Mouse (Mus musculus): ENCODE results near the gene Atf4.

Gene Atf4

DNA sequence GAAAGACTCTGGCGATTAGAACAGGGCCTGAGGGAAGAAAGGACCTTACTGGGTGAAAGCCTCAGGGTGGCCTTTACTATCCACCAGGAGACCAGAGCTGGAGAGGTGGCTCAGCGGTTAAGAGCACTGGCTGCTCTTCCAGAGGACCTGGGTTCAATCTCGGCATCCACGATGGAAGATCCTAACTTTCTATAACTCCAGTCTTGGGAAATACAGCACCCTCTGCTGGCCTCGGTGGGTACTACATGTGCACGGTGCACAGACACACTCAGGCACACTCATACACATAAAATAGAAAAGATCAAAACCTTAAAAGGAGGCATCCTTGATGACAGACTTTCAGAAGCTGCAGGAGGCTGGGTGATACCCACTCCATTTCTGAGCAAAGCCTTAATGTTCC is 25.7 kb downstream of the Atf4 start:
- peak; percentile 82 for DNase-seq (ENCODE audit: low read depth, low spot score)

DNA sequence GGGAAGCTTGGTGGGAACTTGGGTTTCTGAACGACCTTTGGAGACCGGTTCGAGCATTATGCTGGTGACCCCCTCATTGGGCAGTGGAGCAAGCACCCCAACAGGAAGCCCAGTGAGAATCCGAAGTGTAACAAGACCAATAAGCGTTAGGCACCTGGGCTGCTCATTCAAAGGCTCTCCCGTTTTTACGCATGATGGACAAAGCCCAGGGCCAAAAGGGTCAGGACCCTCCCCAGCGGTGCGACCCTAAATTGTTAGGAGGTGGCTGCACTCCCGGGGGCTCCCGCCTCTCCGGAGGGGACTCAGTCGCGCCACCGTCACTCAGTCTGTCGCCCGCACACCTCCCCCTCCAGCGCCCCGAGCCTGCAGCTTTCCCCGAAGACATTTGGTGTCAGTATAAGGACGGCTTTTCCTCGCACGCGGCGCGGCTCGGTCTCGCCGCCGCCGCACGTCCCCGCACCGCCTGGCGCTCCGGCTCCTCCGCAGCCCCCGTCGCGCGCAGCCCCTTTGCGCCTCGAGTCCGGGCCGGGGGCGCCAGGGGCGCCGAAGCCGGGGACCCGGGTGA is 31.9 kb downstream of the Atf4 start, which contains the start of gene Cacna1i:
Gene Cacna1i (plus strand): TSS at position 388 of the 565 bp plus-strand sequence.
- peak; percentile 21 for DNase-seq (ENCODE audit: low read depth, low spot score)

DNA sequence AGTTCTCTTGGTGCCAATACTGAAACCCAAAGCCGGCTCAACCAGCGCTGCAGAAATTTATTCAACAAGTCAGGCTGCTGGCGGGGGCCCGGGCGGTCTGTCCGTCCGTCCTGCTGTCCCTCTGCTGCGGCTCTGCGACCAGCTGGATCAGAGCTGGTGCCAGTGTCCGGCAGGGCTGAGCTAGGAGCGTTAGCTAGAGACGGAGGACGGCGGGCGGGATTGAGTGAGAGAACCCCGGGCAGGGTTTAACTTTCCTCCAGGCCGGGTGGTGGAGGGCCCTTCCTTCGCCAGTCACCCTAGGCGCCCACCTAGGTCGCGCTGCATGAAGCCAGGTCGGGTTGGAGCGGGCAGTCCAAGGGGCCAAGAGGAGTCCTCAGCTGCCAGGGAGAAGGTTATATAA is 33.1 kb downstream of the Atf4 start:
- no peak for DNase-seq (ENCODE audit: low read depth, low spot score)

DNA sequence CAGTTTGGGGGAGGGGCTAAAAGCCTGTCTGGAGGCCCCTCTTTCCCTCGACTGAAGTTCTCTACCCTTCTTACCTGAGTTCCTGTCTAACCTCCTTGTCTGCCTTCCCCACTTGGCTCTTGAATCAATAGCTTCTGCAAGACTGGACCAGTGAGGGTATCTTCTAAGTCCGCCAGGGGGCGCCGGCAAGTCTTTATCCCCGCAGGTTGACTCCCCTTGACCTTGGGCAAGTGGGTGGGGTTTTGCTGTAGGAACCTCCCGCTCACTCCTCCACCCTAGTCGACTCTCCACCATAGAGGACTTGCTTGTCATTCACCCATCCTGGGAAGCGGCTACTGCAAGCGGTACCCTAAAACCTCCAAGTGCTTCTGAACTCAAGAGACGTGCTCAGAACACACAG is 34.5 kb downstream of the Atf4 start:
- peak; percentile 97 for DNase-seq (ENCODE audit: low read depth, low spot score)

DNA sequence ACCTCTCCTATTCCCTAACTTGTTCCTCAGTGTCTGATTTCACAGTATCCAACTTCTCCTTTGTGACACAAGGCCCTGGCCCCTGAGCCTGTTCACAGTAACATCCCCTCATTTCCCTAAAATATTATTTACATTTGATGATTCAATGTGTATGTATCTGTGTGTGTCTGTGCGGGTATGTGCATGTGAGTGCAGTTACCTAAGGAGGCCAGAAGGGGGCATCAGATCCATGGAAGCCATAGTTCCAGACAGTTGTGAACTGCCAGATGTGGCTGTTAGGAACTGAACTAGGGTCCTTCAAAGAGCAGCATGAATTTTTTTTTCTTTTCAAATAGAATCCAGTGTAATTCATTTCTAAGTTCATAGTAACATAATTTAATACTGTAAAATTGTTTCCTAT is 42.2 kb downstream of the Atf4 start:
- peak; percentile 54 for DNase-seq (ENCODE audit: low read depth, low spot score)

DNA sequence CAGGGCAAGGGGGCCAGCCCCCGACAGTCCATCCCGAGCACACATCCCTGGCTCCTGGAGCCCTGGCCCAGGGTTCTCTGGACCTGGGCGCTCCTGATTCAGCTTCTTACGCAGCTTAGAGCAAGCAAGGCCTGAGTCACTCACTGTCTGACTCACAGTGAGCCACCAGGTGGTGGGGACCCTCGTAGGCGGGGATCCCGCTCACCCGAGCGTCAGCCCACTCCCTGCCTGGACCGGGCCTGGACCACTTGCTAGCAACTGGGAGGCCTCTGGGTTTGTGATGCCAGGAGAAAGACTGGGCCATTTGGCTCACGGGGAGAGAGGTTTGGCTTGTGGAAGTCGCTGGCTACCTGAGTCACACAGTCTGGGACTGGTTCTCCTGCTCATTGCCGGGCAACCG is 48.8 kb downstream of the Atf4 start:
- DNase-seq (ENCODE audit: low read depth, low spot score) = no peak

DNA sequence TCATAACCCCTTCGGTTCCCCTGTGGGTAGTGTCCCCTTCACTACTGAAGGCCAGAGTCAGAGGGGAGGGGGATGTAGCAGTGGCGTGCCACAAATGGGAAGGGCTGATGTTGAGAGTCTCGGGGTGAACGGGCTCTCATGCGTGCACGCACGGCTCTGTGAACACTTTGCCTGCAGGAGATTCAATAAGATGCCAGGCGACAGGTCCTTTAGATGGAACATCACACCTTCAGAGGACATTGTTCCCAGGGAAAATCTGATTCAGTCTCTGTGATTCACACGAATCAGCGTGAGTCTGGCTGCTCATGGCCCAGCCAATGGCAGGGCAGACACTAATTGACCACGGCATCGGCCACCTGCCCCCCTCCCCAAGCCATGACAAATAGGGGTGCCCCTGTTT is 49.2 kb downstream of the Atf4 start:
- no peak for DNase-seq (ENCODE audit: low read depth, low spot score)

DNA sequence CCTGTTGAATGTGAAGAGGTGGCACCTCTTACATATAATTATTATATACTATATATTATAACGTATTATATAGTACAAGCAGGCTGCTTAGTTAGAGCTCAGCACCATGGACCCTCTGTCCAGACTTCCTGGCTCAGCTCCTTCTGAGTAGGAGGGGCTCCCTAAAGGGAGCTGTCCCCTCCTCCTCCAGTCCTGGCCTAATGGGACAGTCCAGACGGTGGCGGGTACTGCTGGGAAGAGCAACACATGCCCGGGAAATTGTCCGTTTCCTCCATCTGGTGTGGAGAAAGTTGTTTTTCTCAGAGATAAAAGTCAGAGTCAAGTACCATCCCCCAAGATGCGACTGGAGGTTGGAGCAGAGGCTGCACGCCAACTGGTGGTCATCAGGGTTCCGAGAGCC is 51.2 kb downstream of the Atf4 start:
- no peak for DNase-seq (ENCODE audit: low read depth, low spot score)
